Mouse (Mus musculus): ENCODE measurements at regions not wholly inside any gene's neighbourhood (a gene's known extent, or its start where the extent isn't known, plus 50 kb on each side); places are given as distances from the start of the nearest gene placed in this dataset.

GRCm38 (mm10) chrX:99280991-99281390 is 145.1 kb downstream of the Efnb1 start:
- TF ChIP-seq USF1 (IDR thresholded peaks at IDR 0.05; ENCODE audit: low read depth) (no peak), CTCF (IDR thresholded peaks at IDR 0.05; ENCODE audit: control insufficient read depth, insufficient read depth, insufficient read length) (no peak)
